Mouse (Mus musculus) liver, embryonic 11.5 days (tissue): ENCODE measurements around the gene Trmt2b. TPM values are rescaled to one million over a fixed set of nuclear protein-coding genes. Genes with fewer than 3 reads are reported as not detected.
"Not testable (repeated sequence)": the region's sequence is repeated elsewhere in the genome, so short reads cannot be mapped to it uniquely, and the experiment has no call there.

ENCODE experiments used
- ATAC-seq: fragments of 200-750 bp; cut with Nextera tagmentation; replicated peaks from 2 replicates; pipeline ENCODE4 v1.8.0; 2017; ENCODE audit warnings: moderate number of reproducible peaks, mild to moderate bottlenecking, moderate TSS enrichment, moderate library complexity; ENCODE audit not compliant: low FRiP score
- DNase-seq: peaks from one replicate; pipeline ENCODE4 v3.0.0-alpha.2; 2017; ENCODE audit warnings: low spot score
- H3K27ac ChIP-seq: fragments of 300-500 bp; sonication (generic); 2 replicates; pipeline ENCODE4 v1.5.1; 2014; ENCODE audit warnings: mild to moderate bottlenecking, low read depth, low read length, control low read depth
- H3K27me3 ChIP-seq: fragments of 300-500 bp; sonication (generic); replicated peaks from 2 replicates; pipeline ENCODE4 v1.6.1; 2014; ENCODE audit warnings: low read length, mixed read lengths; ENCODE audit not compliant: control insufficient read depth, insufficient read depth
- H3K36me3 ChIP-seq: fragments of 300-500 bp; sonication (generic); 2 replicates; pipeline ENCODE4 v1.6.1; 2014; ENCODE audit warnings: mild to moderate bottlenecking, low read length, moderate library complexity, mixed read lengths; ENCODE audit not compliant: control insufficient read depth, insufficient read depth
- H3K4me1 ChIP-seq: fragments of 300-500 bp; sonication (generic); replicated peaks from 2 replicates; pipeline ENCODE4 v1.6.1; 2014; ENCODE audit warnings: low read length, mixed read lengths; ENCODE audit not compliant: control insufficient read depth, insufficient read depth
- H3K4me2 ChIP-seq: fragments of 300-500 bp; sonication (generic); 2 replicates; pipeline ENCODE4 v1.6.1; 2014; ENCODE audit warnings: mild to moderate bottlenecking, control low read depth, moderate library complexity
- H3K4me3 ChIP-seq: fragments of 300-500 bp; sonication (generic); 2 replicates; pipeline ENCODE4 v1.5.1; 2014; ENCODE audit warnings: low read depth, low read length, control low read depth
- H3K9ac ChIP-seq: fragments of 300-500 bp; sonication (generic); 2 replicates; pipeline ENCODE4 v1.6.1; 2014; ENCODE audit warnings: low read depth, low read length, control low read depth
- H3K9me3 ChIP-seq: fragments of 300-500 bp; sonication (generic); 2 replicates; pipeline ENCODE4 v1.6.1; 2016; ENCODE audit warnings: low read length, inconsistent platforms, mixed read lengths; ENCODE audit not compliant: control insufficient read depth
- WGBS: fragments of 180-500 bp; shearing (Covaris S2); extraction: QIAGEN DNeasy Blood & Tissue Kit; methylation state at CpG from one replicate; pipeline ENCODE4 v1.1.7; 2014; 5-methylcytosine and 5-hydroxymethylcytosine counted together
- polyA plus RNA-seq: library from polyadenylated mRNA; unstranded; fragments of >200 nt; fragmentation: Nextera tagmentation; extraction: Ambion mirVana; gene quantifications from 2 replicates; pipeline ENCODE4 v1.2.1, GENCODE M21; 2014

Gene Trmt2b
- polyA plus RNA-seq, 1 experiment from 2014 or later = 18.1 TPM

GRCm38 (mm10) chrX:134187201-134187600 is 89.6 kb downstream of the Trmt2b start, which contains the start of gene Arl13a:
Arl13a (plus strand) TSS chrX:134187501.
- H3K4me2 ChIP-seq, ATAC-seq, H3K4me1 ChIP-seq, H3K9ac ChIP-seq, H3K27me3 ChIP-seq, H3K4me3 ChIP-seq, H3K27ac ChIP-seq, H3K9me3 ChIP-seq, DNase-seq, H3K36me3 ChIP-seq: not testable (repeated sequence)
- 90% methylated on average over 8 of the region's 9 CpGs for WGBS

GRCm38 (mm10) chrX:134174699-134175098 is 102.1 kb downstream of the Trmt2b start:
- H3K4me1 ChIP-seq = no peaks in the 10 kb centered on the region
- H3K4me3 ChIP-seq = no peak overlapping the region
- no peaks in the 10 kb centered on the region for H3K27me3 ChIP-seq
- no peak overlapping the region for H3K4me2 ChIP-seq
- DNase-seq (no peak), ATAC-seq (no peak)
- H3K36me3 ChIP-seq = no peaks in the 10 kb centered on the region
- no peak overlapping the region for H3K9ac ChIP-seq
- 81% methylated on average over 1 of the region's 1 CpGs for WGBS
- no peak overlapping the region for H3K27ac ChIP-seq
- H3K9me3 ChIP-seq = no peaks in the 10 kb centered on the region

Other genes starting within 250 kb of the Trmt2b start
- 55.6 and 66.5 TPM in 2 replicates for gene Cstf2, start 217.8 kb downstream of the Trmt2b start, polyA plus RNA-seq
- gene Xkrx, start 114.9 kb downstream of the Trmt2b start, polyA plus RNA-seq = 0.06 TPM in 1 of 2 replicates, not detected in the other
- gene Arl13a, start 89.5 kb downstream of the Trmt2b start, polyA plus RNA-seq = not detected in 2 replicates
- gene Nox1, start 55.0 kb downstream of the Trmt2b start, polyA plus RNA-seq = 0.07 and 0.34 TPM in 2 replicates
- 0.66 and 0.86 TPM in 2 replicates for gene Tmem35a, start 18.2 kb upstream of the Trmt2b start, polyA plus RNA-seq
- 32.9 and 34.3 TPM in 2 replicates for gene Cenpi, start 31.1 kb upstream of the Trmt2b start, polyA plus RNA-seq
- 0.42 and 0.52 TPM in 2 replicates for gene Drp2, start 127.6 kb upstream of the Trmt2b start, polyA plus RNA-seq
- gene Taf7l, start 199.5 kb upstream of the Trmt2b start, polyA plus RNA-seq = not detected in 2 replicates